Comparison of ENCODE assay signal across 16 mouse cellular contexts in genomic region chr1:153702166-153702852, GRCm38 (mm10). TPM values are rescaled to one million over a fixed set of nuclear protein-coding genes. Genes with fewer than 3 reads are reported as not detected.
DNase-seq lines count a peak whose midpoint lies in the region; ATAC-seq and TF ChIP-seq lines count a peak whose summit lies in the region.
"Had no signal": no experiment of that assay in that cellular context is flagged by ENCODE, and none has a peak within 500 bp of the region (broad histone marks: within the 10 kb centered on the region; RNA-seq: fewer than 3 reads in every experiment).

No protein-coding gene starts in this region.

- no peak overlapping the region for H3K4me3 ChIP-seq in forebrain, embryonic 12.5 days (replicated peaks)
- H3K4me3 ChIP-seq in forebrain, postnatal 0 days (ENCODE audit: low read depth, low read length) = no peak overlapping the region
- H3K4me3 ChIP-seq in limb, embryonic 10.5 days = no peak overlapping the region
- no peak overlapping the region for H3K4me3 ChIP-seq in midbrain, embryonic 12.5 days
- H3K4me3 ChIP-seq: liver, embryonic 15.5 days; stomach, embryonic 15.5 days had no signal

- no peak for ATAC-seq in forebrain, embryonic 12.5 days (ENCODE audit: low FRiP score)
- no peak for ATAC-seq in forebrain, postnatal 0 days
- no peak for ATAC-seq in midbrain, embryonic 12.5 days (ENCODE audit: low FRiP score, low read depth)
- no peak for ATAC-seq in CD4-positive, CD25-positive, alpha-beta regulatory T cell, adult 4 months

- H3K4me1 ChIP-seq in forebrain, embryonic 12.5 days = peaks cover 55% of the 10 kb centered on the region
- H3K4me1 ChIP-seq in forebrain, postnatal 0 days (ENCODE audit: insufficient read depth) = peaks cover 12% of the 10 kb centered on the region
- peaks cover 68% of the 10 kb centered on the region for H3K4me1 ChIP-seq in limb, embryonic 10.5 days
- H3K4me1 ChIP-seq in midbrain, embryonic 12.5 days = peaks cover 46% of the 10 kb centered on the region
- H3K4me1 ChIP-seq: liver, embryonic 15.5 days had no signal

- H3K9ac ChIP-seq in forebrain, embryonic 12.5 days = no peak overlapping the region
- H3K9ac ChIP-seq in forebrain, postnatal 0 days = no peak overlapping the region
- H3K9ac ChIP-seq in midbrain, embryonic 12.5 days (replicated peaks) = no peak overlapping the region
- H3K9ac ChIP-seq: liver, embryonic 15.5 days; stomach, embryonic 15.5 days had no signal

- H3K27me3 ChIP-seq in forebrain, embryonic 12.5 days = no peaks in the 10 kb centered on the region
- H3K27me3 ChIP-seq in forebrain, postnatal 0 days (ENCODE audit: insufficient read depth, low read length) = no peaks in the 10 kb centered on the region
- no peaks in the 10 kb centered on the region for H3K27me3 ChIP-seq in limb, embryonic 10.5 days (ENCODE audit: low read depth, poor library complexity, severe bottlenecking)
- H3K27me3 ChIP-seq in midbrain, embryonic 12.5 days = no peaks in the 10 kb centered on the region
- H3K27me3 ChIP-seq: liver, embryonic 15.5 days; stomach, embryonic 15.5 days had no signal

- 85% methylated on average over 8 of the region's 8 CpGs for WGBS in forebrain, embryonic 12.5 days
- WGBS in forebrain, postnatal 0 days = 72% methylated on average over 8 of the region's 8 CpGs
- WGBS in limb, embryonic 10.5 days = 52% methylated on average over 8 of the region's 8 CpGs
- 81% methylated on average over 8 of the region's 8 CpGs for WGBS in midbrain, embryonic 12.5 days

- no peak for TF ChIP-seq CTCF in forebrain, postnatal 0 days (IDR thresholded peaks at IDR 0.05; ENCODE audit: low read depth)

- H3K9me3 ChIP-seq in forebrain, embryonic 12.5 days = no peaks in the 10 kb centered on the region; the same call in 1 of the 2 replicates
- H3K9me3 ChIP-seq in forebrain, postnatal 0 days (ENCODE audit: low read length) = no peaks in the 10 kb centered on the region
- no peaks in the 10 kb centered on the region for H3K9me3 ChIP-seq in limb, embryonic 10.5 days (replicated peaks)
- no peaks in the 10 kb centered on the region for H3K9me3 ChIP-seq in midbrain, embryonic 12.5 days
- H3K9me3 ChIP-seq: liver, embryonic 15.5 days; stomach, embryonic 15.5 days had no signal

- no peak for DNase-seq in forebrain, postnatal 0 days
- DNase-seq in NIH3T3 (ENCODE audit: low read depth) = peak; percentile 63
- no peak for DNase-seq in limb, embryonic 10.5 days (ENCODE audit: low spot score)
- DNase-seq in kidney, postnatal 4 days = no peak
- DNase-seq in testis, postnatal 14 days (ENCODE audit: low spot score) = no peak
- DNase-seq: cerebellum, adult 11-12 months; cerebellum, postnatal 25 days; lung, postnatal 14 days had no signal

- H3K36me3 ChIP-seq in forebrain, embryonic 12.5 days (replicated peaks) = no peaks in the 10 kb centered on the region
- H3K36me3 ChIP-seq in forebrain, postnatal 0 days (ENCODE audit: insufficient read depth) = no peaks in the 10 kb centered on the region
- H3K36me3 ChIP-seq in limb, embryonic 10.5 days = no peaks in the 10 kb centered on the region
- H3K36me3 ChIP-seq in midbrain, embryonic 12.5 days = no peaks in the 10 kb centered on the region
- H3K36me3 ChIP-seq: liver, embryonic 15.5 days; stomach, embryonic 15.5 days had no signal

- peak overlapping the region; percentile 87 for H3K27ac ChIP-seq in forebrain, embryonic 12.5 days
- H3K27ac ChIP-seq in forebrain, postnatal 0 days (ENCODE audit: low read depth, low read length) = no peak overlapping the region
- H3K27ac ChIP-seq in limb, embryonic 10.5 days = peak overlapping the region; percentile 86
- H3K27ac ChIP-seq in midbrain, embryonic 12.5 days (replicated peaks) = peak overlapping the region; percentile 89
- H3K27ac ChIP-seq: liver, embryonic 15.5 days; stomach, embryonic 15.5 days had no signal

- no peak overlapping the region for H3K4me2 ChIP-seq in forebrain, embryonic 12.5 days
- no peak overlapping the region for H3K4me2 ChIP-seq in forebrain, postnatal 0 days (ENCODE audit: low read depth)
- no peak overlapping the region for H3K4me2 ChIP-seq in midbrain, embryonic 12.5 days (replicated peaks)
- H3K4me2 ChIP-seq: heart, embryonic 11.5 days; liver, embryonic 15.5 days; stomach, embryonic 15.5 days had no signal

RNA-seq across cellular contexts. Expression of gene Rgs16, which starts 37.8 kb away (rescaled TPM):
- polyA plus RNA-seq in forebrain, embryonic 12.5 days (2016; fragmentation: Nextera tagmentation; extraction: Ambion mirVana) = 46.6 and 49.3 TPM in 2 replicates
- 7.9 and 9.6 TPM in 2 replicates for total RNA-seq in forebrain, postnatal 0 days (2014; rRNA removed)
- 15.5 and 16.7 TPM in 2 replicates for polyA plus RNA-seq in forebrain, postnatal 0 days (2015; fragmentation: Nextera tagmentation; extraction: Ambion mirVana)
- polyA plus RNA-seq in limb, embryonic 10.5 days (2016; fragmentation: Nextera tagmentation; extraction: Ambion mirVana) = 3.1 and 6.0 TPM in 2 replicates
- polyA plus RNA-seq in midbrain, embryonic 12.5 days (2016; fragmentation: Nextera tagmentation; extraction: Ambion mirVana) = 46.3 and 53.3 TPM in 2 replicates
- polyA plus RNA-seq in CD4-positive, CD25-positive, alpha-beta regulatory T cell, adult 4 months (2017; shearing (Covaris generic)) = 10 to 100 TPM; 10.9 to 46.2 TPM

RNA-seq across cellular contexts. Expression of gene Rnasel, which starts 46.9 kb away (rescaled TPM):
- 29.1 and 31.6 TPM in 2 replicates for polyA plus RNA-seq in forebrain, embryonic 12.5 days (2016; fragmentation: Nextera tagmentation; extraction: Ambion mirVana)
- total RNA-seq in forebrain, postnatal 0 days (2014; rRNA removed) = 39.5 and 43.9 TPM in 2 replicates
- polyA plus RNA-seq in forebrain, postnatal 0 days (2015; fragmentation: Nextera tagmentation; extraction: Ambion mirVana) = 10.7 and 19.5 TPM in 2 replicates
- polyA plus RNA-seq in limb, embryonic 10.5 days (2016; fragmentation: Nextera tagmentation; extraction: Ambion mirVana) = 4.0 and 8.2 TPM in 2 replicates
- 42.1 and 42.9 TPM in 2 replicates for polyA plus RNA-seq in midbrain, embryonic 12.5 days (2016; fragmentation: Nextera tagmentation; extraction: Ambion mirVana)
- polyA plus RNA-seq in CD4-positive, CD25-positive, alpha-beta regulatory T cell, adult 4 months (2017; shearing (Covaris generic)) = 10 to 100 TPM; 53.0 to 58.5 TPM

RNA-seq across cellular contexts. Expression of gene Rgs8, which starts 49.5 kb away (rescaled TPM):
- polyA plus RNA-seq in forebrain, embryonic 12.5 days (2016; fragmentation: Nextera tagmentation; extraction: Ambion mirVana) = 24.3 and 25.1 TPM in 2 replicates
- total RNA-seq in forebrain, postnatal 0 days (2014; rRNA removed) = 19.3 and 22.7 TPM in 2 replicates
- 12.0 and 16.6 TPM in 2 replicates for polyA plus RNA-seq in forebrain, postnatal 0 days (2015; fragmentation: Nextera tagmentation; extraction: Ambion mirVana)
- polyA plus RNA-seq in limb, embryonic 10.5 days (2016; fragmentation: Nextera tagmentation; extraction: Ambion mirVana) = 0.28 and 0.61 TPM in 2 replicates
- polyA plus RNA-seq in midbrain, embryonic 12.5 days (2016; fragmentation: Nextera tagmentation; extraction: Ambion mirVana) = 24.5 and 26.4 TPM in 2 replicates
- under 1 TPM in 1 of 2 experiments, not detected in 1; 0.22 TPM for polyA plus RNA-seq in CD4-positive, CD25-positive, alpha-beta regulatory T cell, adult 4 months (2017; shearing (Covaris generic))
- total RNA-seq: heart, postnatal 25 days had no signal
- polyA plus RNA-seq: gonadal fat pad, adult 2 months had no signal
